Mouse (Mus musculus): Measurements from ENCODE around the gene Pcbp3.
A peak's percentile ranks its signal among the peaks of the same experiment; 100 is the strongest.

Pcbp3 gene

DNA sequence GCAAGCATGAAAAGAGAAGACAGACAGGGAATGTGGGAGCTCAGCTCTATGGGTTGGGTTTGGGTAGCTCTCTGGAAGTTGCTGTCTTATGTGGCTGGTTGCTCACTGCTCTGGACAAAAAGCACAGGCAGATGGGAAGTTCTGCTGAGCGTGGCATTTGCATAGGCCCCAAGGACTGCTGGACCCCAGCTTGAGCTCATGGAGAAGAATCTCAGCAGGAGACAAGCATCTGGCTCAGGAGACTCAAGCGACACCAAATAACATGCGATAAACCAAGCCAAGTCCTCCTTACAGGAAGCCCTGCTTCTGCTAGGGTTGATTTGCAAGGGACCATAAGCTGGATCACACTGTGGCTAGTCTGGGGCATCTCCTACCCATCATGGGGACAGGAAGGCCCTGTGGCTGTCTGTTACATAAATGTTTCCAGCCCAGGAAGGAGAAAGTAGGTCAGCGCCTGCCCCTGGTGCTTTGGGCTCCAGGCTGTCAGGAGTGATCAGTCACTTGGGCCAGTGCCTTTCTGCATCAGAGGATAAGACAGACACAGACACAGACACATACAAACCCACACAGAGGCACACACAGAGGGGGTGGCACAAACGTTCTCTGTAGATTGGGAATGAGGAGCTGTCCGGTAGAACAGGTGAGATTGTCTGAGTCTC, 159.7 kb downstream of the Pcbp3 start:
- DNase-seq (ENCODE audit: low read depth, low spot score) = no peak

- no peak for DNase-seq (ENCODE audit: low read depth, low spot score)
These were observed 160.4 kb downstream of the Pcbp3 start for GRCm38 (mm10) chr10:76801237-76801641.

- no peak for DNase-seq (ENCODE audit: low read depth, low spot score)
These were observed 162.7 kb downstream of the Pcbp3 start for GRCm38 (mm10) chr10:76798751-76799585.

GRCm38 (mm10) chr10:76794102-76794501, 167.6 kb downstream of the Pcbp3 start:
- DNase-seq (ENCODE audit: low read depth, low spot score) = no peak

DNA sequence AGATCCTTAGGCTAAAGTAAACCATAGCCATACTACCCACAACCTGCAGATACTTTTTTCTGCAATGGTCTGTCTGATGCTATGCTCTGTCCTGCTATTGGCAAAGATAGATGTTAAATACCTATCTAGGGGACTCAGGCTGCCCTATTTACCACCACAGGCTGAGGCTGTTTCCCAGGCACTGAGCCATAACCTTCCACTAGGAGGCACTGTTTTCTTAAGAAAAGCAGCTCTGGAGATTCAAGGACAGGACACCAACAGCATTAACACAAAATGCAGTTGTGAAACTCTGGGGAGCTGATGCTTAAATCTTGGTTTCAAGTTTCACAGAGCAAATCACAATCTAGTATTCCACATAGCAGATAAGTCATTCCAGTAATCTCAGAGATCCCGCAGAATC, 170.2 kb downstream of the Pcbp3 start:
- peak; percentile 51 for DNase-seq (ENCODE audit: low read depth, low spot score)

- DNase-seq (ENCODE audit: low read depth, low spot score) = no peak
These were observed 171.8 kb downstream of the Pcbp3 start for GRCm38 (mm10) chr10:76789885-76790284.

GRCm38 (mm10) chr10:76785312-76785711, 176.4 kb downstream of the Pcbp3 start:
- DNase-seq (ENCODE audit: low read depth, low spot score) = no peak

DNA sequence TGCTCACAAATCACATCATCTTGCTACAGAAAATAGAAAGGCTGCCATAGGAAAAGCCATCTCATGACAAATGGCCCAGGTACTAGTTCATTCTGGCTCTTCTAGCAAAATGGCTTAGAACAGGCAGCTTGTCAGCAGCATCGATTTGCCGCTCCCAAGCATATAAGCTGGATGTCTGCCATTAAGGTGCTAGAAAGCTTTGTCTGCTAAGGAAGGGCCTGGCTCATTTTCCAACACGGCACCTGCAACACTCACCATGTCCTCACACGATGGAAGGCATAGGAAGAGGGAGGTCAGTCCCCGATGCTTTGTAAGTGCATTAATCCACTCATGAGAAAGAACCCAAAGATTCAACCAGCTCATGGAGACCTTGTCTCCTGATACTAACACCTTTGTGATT, 182.5 kb downstream of the Pcbp3 start:
- DNase-seq (ENCODE audit: low read depth, low spot score) = no peak

- DNase-seq (ENCODE audit: low read depth, low spot score) = no peak
These were observed 190.1 kb downstream of the Pcbp3 start for GRCm38 (mm10) chr10:76771624-76772023.

DNA sequence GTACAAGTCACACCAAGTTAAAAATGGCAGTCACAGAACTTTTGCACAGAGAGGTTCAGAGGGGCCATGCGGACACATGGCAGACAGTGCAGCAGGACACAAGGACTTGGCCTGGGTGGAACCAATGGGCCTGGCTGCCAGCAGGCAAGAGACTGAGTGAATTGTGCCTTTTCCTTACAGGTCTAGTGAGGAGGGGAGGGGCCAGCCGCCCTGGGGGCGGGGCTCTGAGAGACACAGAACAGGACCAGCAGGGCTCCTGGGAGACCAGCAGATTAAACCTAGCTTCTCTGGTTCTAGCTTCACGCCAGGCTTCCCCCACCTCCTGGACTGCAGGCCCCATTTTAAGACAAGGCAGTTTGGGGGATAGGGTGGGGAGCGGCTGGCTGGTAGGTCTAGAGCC, 190.6 kb downstream of the Pcbp3 start:
- DNase-seq (ENCODE audit: low read depth, low spot score) = no peak

DNA sequence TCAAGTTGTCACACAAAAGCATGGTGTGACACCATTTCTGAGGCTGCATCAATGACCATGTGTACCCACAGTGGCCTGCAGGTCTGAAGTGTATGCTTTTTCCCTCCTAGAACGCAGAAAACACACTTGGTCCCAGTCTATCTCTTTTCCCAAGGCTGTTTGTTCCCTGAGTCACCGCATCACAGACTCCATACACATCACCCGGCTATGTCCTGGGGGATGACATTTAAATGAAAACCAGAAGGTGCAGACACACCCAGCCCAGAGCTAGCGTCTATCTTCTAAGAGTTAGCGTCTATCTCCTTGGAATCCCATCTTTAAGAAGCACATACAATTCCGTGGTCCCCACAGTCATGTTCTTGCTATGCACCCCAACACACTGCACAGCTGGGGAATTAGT, 192.1 kb downstream of the Pcbp3 start:
- DNase-seq (ENCODE audit: low read depth, low spot score) = no peak

- no peak for DNase-seq (ENCODE audit: low read depth, low spot score)
These were observed 195.5 kb downstream of the Pcbp3 start for GRCm38 (mm10) chr10:76766196-76766595.

- no peak for DNase-seq (ENCODE audit: low read depth, low spot score)
These were observed 196.8 kb downstream of the Pcbp3 start for GRCm38 (mm10) chr10:76764927-76765326.

DNA sequence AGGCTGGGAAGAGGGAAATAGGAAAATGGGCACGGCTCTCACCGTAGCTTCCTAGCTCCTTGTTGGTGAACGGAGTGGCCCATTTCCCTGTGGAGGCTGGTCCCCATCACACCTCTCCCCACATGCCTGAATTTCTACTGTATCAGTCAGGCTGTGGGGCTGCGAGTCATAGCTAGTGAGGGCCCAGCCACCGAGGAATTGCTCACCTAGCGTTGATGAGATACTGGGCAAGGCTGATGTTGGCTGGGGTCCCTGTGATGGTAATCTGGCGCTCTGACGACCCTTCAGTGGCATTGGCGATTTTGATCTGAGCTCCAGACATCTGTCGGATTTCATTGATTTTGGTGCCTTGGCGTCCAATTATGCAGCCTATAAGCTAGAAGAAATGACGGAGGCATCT, 198.7 kb downstream of the Pcbp3 start:
- no peak for DNase-seq (ENCODE audit: low read depth, low spot score)

DNA sequence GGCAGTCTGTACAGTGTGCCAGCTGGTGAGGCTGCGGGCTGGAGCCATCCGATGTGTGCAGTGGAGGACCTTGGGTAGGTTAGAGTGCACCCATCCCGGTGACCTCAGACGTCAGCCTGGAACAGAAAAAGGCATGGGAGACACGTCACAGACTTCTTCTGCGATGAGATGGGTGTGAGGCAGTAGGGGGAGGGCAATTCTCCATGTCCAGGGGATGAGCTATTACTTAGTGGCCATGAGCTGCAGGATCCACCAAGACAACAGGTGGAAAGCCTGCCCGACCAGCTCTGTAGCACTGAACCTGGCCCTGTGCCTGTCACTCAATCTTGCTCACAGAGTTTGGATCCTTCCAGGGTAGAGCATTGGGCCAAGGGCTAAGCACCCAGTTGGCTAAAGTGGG, 199.3 kb downstream of the Pcbp3 start:
- DNase-seq (ENCODE audit: low read depth, low spot score) = no peak

- no peak for DNase-seq (ENCODE audit: low read depth, low spot score)
These were observed 201.8 kb downstream of the Pcbp3 start for GRCm38 (mm10) chr10:76759878-76760277.

DNA sequence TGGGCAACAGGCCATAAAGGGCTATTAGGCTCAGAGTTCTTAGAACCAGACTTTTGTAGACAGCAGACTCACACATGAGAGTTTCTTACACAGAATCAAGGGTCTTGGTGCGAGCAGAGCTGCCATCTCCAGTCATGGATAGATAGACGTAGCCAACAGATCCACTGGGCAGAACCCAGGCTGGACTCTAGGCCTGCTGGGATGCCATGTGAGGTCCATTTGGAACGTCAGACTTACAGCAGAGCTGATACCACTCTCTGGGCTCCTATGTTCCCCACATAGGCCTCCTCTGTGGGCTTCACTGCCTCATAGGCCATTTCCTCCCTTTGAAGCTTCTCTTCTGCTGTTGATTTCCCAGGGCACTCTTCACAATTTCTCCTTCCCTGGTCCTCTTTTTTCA, 208.0 kb downstream of the Pcbp3 start:
- no peak for DNase-seq (ENCODE audit: low read depth, low spot score)

DNA sequence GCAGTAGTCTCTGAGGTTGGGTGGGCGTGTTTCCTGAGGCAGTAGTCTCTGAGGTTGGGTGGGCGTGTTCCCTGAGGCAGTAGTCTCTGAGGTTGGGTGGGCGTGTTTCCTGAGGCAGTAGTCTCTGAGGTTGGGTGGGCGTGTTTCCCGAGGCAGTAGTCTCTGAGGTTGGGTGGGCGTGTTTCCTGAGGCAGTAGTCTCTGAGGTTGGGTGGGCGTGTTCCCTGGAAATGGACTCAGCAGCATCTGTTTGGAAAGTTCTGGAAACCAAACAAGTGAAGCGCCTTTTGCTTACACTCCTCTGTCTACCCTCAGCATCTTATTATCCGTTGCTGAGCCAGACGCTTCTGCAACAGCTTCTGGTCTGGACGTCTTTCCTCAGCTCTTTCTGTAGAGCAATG, 217.4 kb downstream of the Pcbp3 start:
- peak; percentile 48 for DNase-seq (ENCODE audit: low read depth, low spot score)

DNA sequence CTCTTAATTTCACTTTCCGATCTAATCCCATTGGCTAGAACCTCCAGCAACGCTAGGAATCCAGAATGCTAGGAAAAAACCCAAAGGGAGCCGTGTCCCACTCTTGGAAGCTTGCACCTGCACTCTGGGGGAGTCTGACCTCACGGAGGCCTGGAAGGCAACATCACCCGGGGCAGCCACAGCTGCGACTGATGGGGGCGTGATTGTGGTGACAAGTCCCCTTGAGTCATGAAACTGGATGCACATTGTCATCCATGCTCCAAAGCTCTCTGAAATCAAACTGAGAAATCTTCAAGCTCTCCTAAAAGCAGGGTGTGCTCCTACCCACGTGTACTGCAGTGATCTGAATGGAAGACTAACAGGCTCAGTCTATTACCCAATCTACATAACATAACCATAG, 224.9 kb downstream of the Pcbp3 start:
- no peak for DNase-seq (ENCODE audit: low read depth, low spot score)

DNA sequence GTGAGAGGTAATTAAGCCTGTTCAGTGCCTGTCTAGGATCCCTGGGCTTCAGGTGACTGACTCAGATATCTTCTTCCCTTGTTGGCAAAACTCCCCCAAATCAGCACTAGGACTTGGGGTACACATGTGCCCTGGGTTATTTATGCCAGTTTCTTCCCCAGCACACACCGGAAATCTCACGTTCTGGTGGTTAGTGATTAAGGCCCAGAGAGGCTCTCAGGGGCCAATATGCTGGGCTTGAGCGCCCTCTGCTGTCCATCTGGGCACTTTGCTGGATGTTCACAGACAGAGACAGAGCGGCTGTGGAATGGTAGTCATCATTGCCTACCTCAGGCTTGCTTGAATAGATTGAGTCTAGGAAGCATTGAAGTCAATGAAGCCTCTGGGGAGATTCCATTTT, 226.7 kb downstream of the Pcbp3 start:
- DNase-seq (ENCODE audit: low read depth, low spot score) = peak; percentile 69

DNA sequence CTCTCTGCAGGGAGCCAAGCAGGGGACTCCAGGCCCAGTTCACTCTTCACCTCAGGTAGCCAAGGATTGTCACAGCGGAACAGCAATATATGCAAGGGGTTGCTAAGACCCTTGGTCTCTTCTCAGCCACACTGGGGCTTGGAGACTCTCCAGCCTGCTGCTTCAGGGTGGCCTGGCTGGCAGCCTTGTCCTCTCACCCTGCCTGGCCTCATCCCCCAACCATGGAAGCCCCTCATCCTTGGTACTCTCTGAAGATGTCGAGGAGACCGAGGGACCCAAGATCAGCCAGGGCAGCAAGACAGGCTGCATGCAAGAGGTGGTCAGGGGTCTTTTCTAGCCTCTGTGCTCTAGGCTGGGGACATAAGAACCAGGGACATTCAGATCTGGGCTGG, 228.0 kb downstream of the Pcbp3 start:
- no peak for DNase-seq (ENCODE audit: low read depth, low spot score)

DNA sequence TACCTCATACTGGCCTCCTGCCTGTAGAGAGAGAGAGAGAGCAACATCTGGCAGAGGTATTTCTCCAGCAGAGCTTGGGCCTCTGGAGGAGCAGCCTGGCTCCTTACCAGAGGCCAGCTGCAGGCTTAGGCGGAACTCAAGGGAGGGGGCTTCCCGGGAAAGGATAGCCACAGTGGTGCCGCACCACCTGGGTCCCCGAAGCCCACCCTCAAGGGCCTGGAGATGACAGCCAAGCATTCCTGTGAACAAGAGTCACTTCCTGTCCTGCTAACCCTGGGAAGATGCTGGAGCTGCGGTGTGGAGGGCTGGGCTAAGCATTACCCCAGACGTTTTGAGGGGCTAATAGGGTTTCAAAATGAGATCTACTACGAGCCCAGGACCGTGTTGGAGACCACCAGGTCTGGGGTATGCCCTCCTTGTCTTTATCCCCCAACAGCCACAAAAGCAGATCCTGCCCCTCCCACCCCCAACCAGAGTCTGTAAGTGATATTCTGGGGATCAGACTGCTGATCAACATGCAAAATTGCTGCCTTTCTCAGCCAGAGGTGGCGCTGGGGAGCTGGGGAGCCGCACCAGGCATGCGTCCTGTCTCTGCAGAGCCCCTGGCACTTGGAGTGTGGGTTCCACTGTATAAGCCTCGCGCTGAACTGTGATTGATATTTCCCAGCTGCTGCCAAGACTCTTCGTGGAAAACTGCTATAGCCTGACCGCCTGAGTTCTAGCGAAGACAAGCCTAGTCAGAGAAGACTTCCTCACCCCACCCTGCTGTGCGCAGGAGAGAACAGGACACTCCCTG, 228.6 kb downstream of the Pcbp3 start:
- DNase-seq (ENCODE audit: low read depth, low spot score) = peak; percentile 71

All from ES-CJ7 (cell line).